Mouse (Mus musculus) limb, embryonic 13.5 days (tissue): ENCODE data around the gene Galnt16. TPM values are rescaled to one million over a fixed set of nuclear protein-coding genes. Genes with fewer than 3 reads are reported as not detected.
A peak's percentile ranks its signal among the peaks of the same experiment; 100 is the strongest.

Experiments used
- ATAC-seq: fragments of 200-750 bp; cut with Nextera tagmentation; 2 replicates; pipeline ENCODE4 v1.8.0; 2017; ENCODE audit warnings: low read depth, moderate number of reproducible peaks, moderate TSS enrichment; ENCODE audit not compliant: low FRiP score
- H3K27ac ChIP-seq: fragments of 300-500 bp; sonication (generic); 2 replicates; pipeline ENCODE4 v1.5.1; 2015; ENCODE audit warnings: inconsistent platforms, mild to moderate bottlenecking, moderate library complexity
- H3K27me3 ChIP-seq: fragments of 300-500 bp; sonication (generic); 2 replicates; pipeline ENCODE4 v1.6.1; 2015; ENCODE audit warnings: mild to moderate bottlenecking, inconsistent platforms
- H3K36me3 ChIP-seq: fragments of 300-500 bp; sonication (generic); 2 replicates; pipeline ENCODE4 v1.6.1; 2015; ENCODE audit warnings: inconsistent platforms, mild to moderate bottlenecking, moderate library complexity
- H3K4me1 ChIP-seq: fragments of 300-500 bp; sonication (generic); 2 replicates; pipeline ENCODE4 v1.6.1; 2015; ENCODE audit warnings: inconsistent platforms
- H3K4me2 ChIP-seq: fragments of 300-500 bp; sonication (generic); replicated peaks from 2 replicates; pipeline ENCODE4 v1.6.1; 2015; ENCODE audit warnings: inconsistent platforms, mild to moderate bottlenecking, moderate library complexity
- H3K4me3 ChIP-seq: fragments of 300-500 bp; sonication (generic); 2 replicates; pipeline ENCODE4 v1.5.1; 2015; ENCODE audit warnings: moderate library complexity, mild to moderate bottlenecking, inconsistent platforms
- H3K9ac ChIP-seq: fragments of 300-500 bp; sonication (generic); 2 replicates; pipeline ENCODE4 v1.6.1; 2015; ENCODE audit warnings: mild to moderate bottlenecking, inconsistent platforms
- H3K9me3 ChIP-seq: fragments of 300-500 bp; sonication (generic); 2 replicates; pipeline ENCODE4 v1.6.1; 2016; ENCODE audit warnings: inconsistent platforms
- WGBS: fragments of 180-500 bp; shearing (Covaris S2); methylation state at CpG from one replicate; pipeline ENCODE4 v1.1.7; 2015; 5-methylcytosine and 5-hydroxymethylcytosine counted together
- polyA plus RNA-seq: library from polyadenylated mRNA; unstranded; fragments of >200 nt; fragmentation: Nextera tagmentation; extraction: Ambion mirVana; gene quantifications from 2 replicates; pipeline ENCODE4 v1.2.1, GENCODE M21; 2015

The Galnt16 gene
- polyA plus RNA-seq, 1 experiment from 2014 or later, result 17.1 TPM

GRCm38 (mm10) chr12:80537313-80537712, 19.2 kb downstream of the Galnt16 start:
- 83% methylated on average over 2 of the region's 2 CpGs for WGBS
- no peak for ATAC-seq
- no peak overlapping the region for H3K4me2 ChIP-seq
- H3K9me3 ChIP-seq, result no peaks in the 10 kb centered on the region
- H3K27ac ChIP-seq, result no peak overlapping the region
- H3K27me3 ChIP-seq, result no peaks in the 10 kb centered on the region; the same call in 1 of the 2 replicates
- H3K36me3 ChIP-seq, result no peaks in the 10 kb centered on the region
- H3K9ac ChIP-seq, result no peak overlapping the region
- no peak overlapping the region for H3K4me3 ChIP-seq
- H3K4me1 ChIP-seq, result no peaks in the 10 kb centered on the region

- 74% methylated on average over 6 of the region's 6 CpGs for WGBS
- Histone ChIP-seq H3K4me3 (no peak overlapping the region), H3K4me1 (no peaks in the 10 kb centered on the region), H3K9ac (no peak overlapping the region), H3K27me3 (no peaks in the 10 kb centered on the region), H3K27ac (no peak overlapping the region), H3K36me3 (no peaks in the 10 kb centered on the region), H3K4me2 (no peak overlapping the region), H3K9me3 (no peaks in the 10 kb centered on the region)
- ATAC-seq, result no peak
These were observed 20.2 kb downstream of the Galnt16 start for GRCm38 (mm10) chr12:80538311-80538710.

GRCm38 (mm10) chr12:80545310-80545709, 27.2 kb downstream of the Galnt16 start:
- Histone ChIP-seq H3K9ac (no peak overlapping the region; the same call in 1 of the 2 replicates), H3K4me1 (peaks cover 11% of the 10 kb centered on the region), H3K9me3 (no peaks in the 10 kb centered on the region), H3K36me3 (no peaks in the 10 kb centered on the region), H3K27ac (no peak overlapping the region), H3K27me3 (no peaks in the 10 kb centered on the region), H3K4me2 (no peak overlapping the region), H3K4me3 (no peak overlapping the region)
- 27% methylated on average over 4 of the region's 4 CpGs for WGBS
- no peak for ATAC-seq

GRCm38 (mm10) chr12:80549646-80550045, 31.6 kb downstream of the Galnt16 start:
- Histone ChIP-seq H3K4me3 (no peak overlapping the region), H3K4me1 (peaks cover 11% of the 10 kb centered on the region), H3K4me2 (no peak overlapping the region), H3K36me3 (no peaks in the 10 kb centered on the region), H3K27ac (no peak overlapping the region), H3K27me3 (no peaks in the 10 kb centered on the region), H3K9ac (no peak overlapping the region), H3K9me3 (no peaks in the 10 kb centered on the region)
- ATAC-seq, result no peak
- WGBS, result 73% methylated on average over 11 of the region's 11 CpGs

- Histone ChIP-seq H3K36me3 (no peaks in the 10 kb centered on the region), H3K4me2 (no peak overlapping the region), H3K4me1 (peaks cover 10% of the 10 kb centered on the region), H3K9me3 (0 out of 2 replicates have a peak, but pooled peaks cover 4% of the 10 kb centered on the region), H3K27me3 (no peaks in the 10 kb centered on the region), H3K9ac (no peak overlapping the region), H3K27ac (no peak overlapping the region), H3K4me3 (no peak overlapping the region)
- no peak for ATAC-seq
- WGBS, result 19% methylated on average over 2 of the region's 3 CpGs
These were observed 35.1 kb downstream of the Galnt16 start for GRCm38 (mm10) chr12:80553157-80553556.

GRCm38 (mm10) chr12:80554312-80554711, 36.2 kb downstream of the Galnt16 start:
- no peaks in the 10 kb centered on the region for H3K36me3 ChIP-seq
- no peak for ATAC-seq
- H3K9ac ChIP-seq, result no peak overlapping the region
- peaks cover 4% of the 10 kb centered on the region; the same call in 1 of the 2 replicates for H3K4me1 ChIP-seq
- H3K4me3 ChIP-seq, result no peak overlapping the region
- H3K27ac ChIP-seq, result no peak overlapping the region
- no peaks in the 10 kb centered on the region for H3K27me3 ChIP-seq
- H3K4me2 ChIP-seq, result no peak overlapping the region
- WGBS, result 87% methylated on average over 6 of the region's 6 CpGs
- 0 out of 2 replicates have a peak, but pooled peaks cover 4% of the 10 kb centered on the region for H3K9me3 ChIP-seq

GRCm38 (mm10) chr12:80561904-80562303, 43.8 kb downstream of the Galnt16 start:
- Histone ChIP-seq H3K27ac (no peak overlapping the region), H3K9me3 (no peaks in the 10 kb centered on the region), H3K4me1 (peaks cover 30% of the 10 kb centered on the region), H3K9ac (no peak overlapping the region), H3K36me3 (no peaks in the 10 kb centered on the region), H3K4me3 (no peak overlapping the region), H3K4me2 (no peak overlapping the region), H3K27me3 (0 out of 2 replicates have a peak, but pooled peaks cover 7% of the 10 kb centered on the region)
- no peak for ATAC-seq
- WGBS, result 15% methylated on average over 2 of the region's 2 CpGs

- Histone ChIP-seq H3K4me1 (peaks cover 39% of the 10 kb centered on the region), H3K4me2 (no peak overlapping the region), H3K4me3 (no peak overlapping the region), H3K27ac (no peak overlapping the region), H3K27me3 (0 out of 2 replicates have a peak, but pooled peaks cover 7% of the 10 kb centered on the region), H3K9me3 (no peaks in the 10 kb centered on the region), H3K9ac (no peak overlapping the region), H3K36me3 (no peaks in the 10 kb centered on the region)
- WGBS, result 57% methylated on average over 5 of the region's 5 CpGs
- no peak for ATAC-seq
These were observed 44.7 kb downstream of the Galnt16 start for GRCm38 (mm10) chr12:80562793-80563192.

GRCm38 (mm10) chr12:80564990-80565389, 46.9 kb downstream of the Galnt16 start:
- no peaks in the 10 kb centered on the region for H3K9me3 ChIP-seq
- no peak overlapping the region for H3K4me2 ChIP-seq
- no peak overlapping the region for H3K4me3 ChIP-seq
- H3K4me1 ChIP-seq, result peaks cover 42% of the 10 kb centered on the region
- ATAC-seq, result no peak
- no peak overlapping the region; the same call in 1 of the 2 replicates for H3K27ac ChIP-seq
- 0 out of 2 replicates have a peak, but pooled peaks cover 7% of the 10 kb centered on the region for H3K27me3 ChIP-seq
- no peaks in the 10 kb centered on the region for H3K36me3 ChIP-seq
- H3K9ac ChIP-seq, result no peak overlapping the region
- WGBS, result 82% methylated on average over 6 of the region's 6 CpGs

GRCm38 (mm10) chr12:80565793-80566192, 47.7 kb downstream of the Galnt16 start:
- Histone ChIP-seq H3K4me3 (no peak overlapping the region), H3K4me1 (peaks cover 42% of the 10 kb centered on the region), H3K4me2 (no peak overlapping the region), H3K36me3 (no peaks in the 10 kb centered on the region), H3K27me3 (0 out of 2 replicates have a peak, but pooled peaks cover 12% of the 10 kb centered on the region), H3K9ac (no peak overlapping the region), H3K27ac (peak overlapping the region; percentile 66; the same call in 1 of the 2 replicates), H3K9me3 (no peaks in the 10 kb centered on the region)
- 33% methylated on average over 2 of the region's 2 CpGs for WGBS
- ATAC-seq, result no peak

GRCm38 (mm10) chr12:80566502-80566901, 48.4 kb downstream of the Galnt16 start:
- Histone ChIP-seq H3K4me1 (peaks cover 42% of the 10 kb centered on the region), H3K4me2 (no peak overlapping the region), H3K27ac (peak overlapping the region; percentile 66), H3K4me3 (no peak overlapping the region), H3K9me3 (no peaks in the 10 kb centered on the region), H3K9ac (no peak overlapping the region), H3K27me3 (0 out of 2 replicates have a peak, but pooled peaks cover 17% of the 10 kb centered on the region), H3K36me3 (no peaks in the 10 kb centered on the region)
- WGBS, result 10% methylated on average over 4 of the region's 4 CpGs
- ATAC-seq, result no peak

- no peak overlapping the region for H3K4me2 ChIP-seq
- no peaks in the 10 kb centered on the region for H3K36me3 ChIP-seq
- H3K27me3 ChIP-seq, result 0 out of 2 replicates have a peak, but pooled peaks cover 17% of the 10 kb centered on the region
- no peak overlapping the region; the same call in 1 of the 2 replicates for H3K27ac ChIP-seq
- H3K9ac ChIP-seq, result no peak overlapping the region
- H3K4me1 ChIP-seq, result peaks cover 39% of the 10 kb centered on the region
- ATAC-seq, result no peak
- H3K4me3 ChIP-seq, result no peak overlapping the region
- H3K9me3 ChIP-seq, result no peaks in the 10 kb centered on the region
- WGBS, result 16% methylated on average over 3 of the region's 3 CpGs
These were observed 49.3 kb downstream of the Galnt16 start for GRCm38 (mm10) chr12:80567375-80567774.

- Histone ChIP-seq H3K4me2 (no peak overlapping the region), H3K4me1 (peaks cover 33% of the 10 kb centered on the region), H3K27ac (no peak overlapping the region), H3K27me3 (0 out of 2 replicates have a peak, but pooled peaks cover 13% of the 10 kb centered on the region), H3K4me3 (no peak overlapping the region), H3K36me3 (no peaks in the 10 kb centered on the region), H3K9me3 (no peaks in the 10 kb centered on the region), H3K9ac (no peak overlapping the region)
- ATAC-seq, result no peak
- 88% methylated on average over 2 of the region's 2 CpGs for WGBS
These were observed 51.5 kb downstream of the Galnt16 start for GRCm38 (mm10) chr12:80569561-80569960.
